Mouse (Mus musculus): ENCODE results near the gene Sh2d3c.

The Sh2d3c gene

GRCm38 (mm10) chr2:32720681-32721229 is at the start of gene Sh2d3c:
Gene Sh2d3c (plus strand): TSS chr2:32721055.
- no peak for DNase-seq

- DNase-seq: no peak
These were observed 49.7 kb upstream of the Sh2d3c start for GRCm38 (mm10) chr2:32671147-32671546.

- no peak for DNase-seq
These were observed 48.8 kb upstream of the Sh2d3c start for GRCm38 (mm10) chr2:32671907-32672595.

- DNase-seq: no peak
These were observed 47.5 kb upstream of the Sh2d3c start for GRCm38 (mm10) chr2:32673176-32673917.

GRCm38 (mm10) chr2:32676821-32677220 is 44.0 kb upstream of the Sh2d3c start:
- no peak for DNase-seq

- no peak for DNase-seq
These were observed 43.2 kb upstream of the Sh2d3c start for GRCm38 (mm10) chr2:32677683-32678082.

- peak; percentile 33 for DNase-seq
These were observed 40.8 kb upstream of the Sh2d3c start for GRCm38 (mm10) chr2:32680051-32680451.

- no peak for DNase-seq
These were observed 39.7 kb upstream of the Sh2d3c start for GRCm38 (mm10) chr2:32680961-32681650.

GRCm38 (mm10) chr2:32681754-32682153 is 39.1 kb upstream of the Sh2d3c start:
- no peak for DNase-seq

GRCm38 (mm10) chr2:32682721-32683417 is 38.0 kb upstream of the Sh2d3c start:
- DNase-seq: no peak

- DNase-seq: no peak
These were observed 37.2 kb upstream of the Sh2d3c start for GRCm38 (mm10) chr2:32683701-32684100.

GRCm38 (mm10) chr2:32684681-32685428 is 36.0 kb upstream of the Sh2d3c start:
- no peak for DNase-seq

- DNase-seq: no peak
These were observed 35.0 kb upstream of the Sh2d3c start for GRCm38 (mm10) chr2:32685807-32686206.

- no peak for DNase-seq
These were observed 34.2 kb upstream of the Sh2d3c start for GRCm38 (mm10) chr2:32686640-32687039.

GRCm38 (mm10) chr2:32687562-32687961 is 33.3 kb upstream of the Sh2d3c start:
- DNase-seq: no peak

- peak; percentile 94 for DNase-seq
These were observed 31.4 kb upstream of the Sh2d3c start for GRCm38 (mm10) chr2:32689420-32689819.

- no peak for DNase-seq
These were observed 29.8 kb upstream of the Sh2d3c start for GRCm38 (mm10) chr2:32691041-32691440.

- no peak for DNase-seq
These were observed 28.4 kb upstream of the Sh2d3c start for GRCm38 (mm10) chr2:32692496-32692895.

GRCm38 (mm10) chr2:32693282-32693681 is 27.6 kb upstream of the Sh2d3c start:
- no peak for DNase-seq

- DNase-seq: peak; percentile 95
These were observed 26.9 kb upstream of the Sh2d3c start for GRCm38 (mm10) chr2:32693823-32694411.

GRCm38 (mm10) chr2:32694691-32695090 is 26.2 kb upstream of the Sh2d3c start:
- no peak for DNase-seq

- no peak for DNase-seq
These were observed 21.2 kb upstream of the Sh2d3c start for GRCm38 (mm10) chr2:32699680-32700079.
